Mouse (Mus musculus) telencephalon, adult 2 months (tissue): ENCODE data around the gene Olfr459.

Experiments used
- DNase-seq: peaks from one replicate; pipeline ENCODE4 v3.0.0-alpha.2; 2011; ENCODE audit warnings: low read depth, low spot score

The Olfr459 gene

DNA sequence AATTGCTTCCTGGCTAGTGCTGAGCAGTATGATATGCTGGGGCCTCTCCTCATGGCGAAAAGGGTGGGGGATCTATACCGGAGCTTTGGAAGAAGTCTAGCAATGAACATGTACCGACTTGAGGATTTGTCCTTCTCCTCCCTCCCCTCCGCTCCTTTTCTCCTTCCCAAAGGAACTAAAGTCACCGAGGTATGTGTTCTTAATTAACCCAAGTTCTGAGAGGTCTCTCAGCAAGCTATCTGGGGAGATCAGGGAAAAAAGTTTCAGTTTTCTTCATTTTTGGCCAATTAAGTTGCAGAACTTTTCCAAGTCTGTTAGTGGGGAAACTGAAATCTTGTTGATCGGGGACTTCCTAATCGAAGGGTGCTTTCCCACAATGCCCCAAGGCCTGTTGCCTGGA lies at the start of gene Olfr459:
Gene Olfr459, minus strand, starts transcription at position 101 of the 400 bp plus-strand sequence.
- DNase-seq = no peak

DNA sequence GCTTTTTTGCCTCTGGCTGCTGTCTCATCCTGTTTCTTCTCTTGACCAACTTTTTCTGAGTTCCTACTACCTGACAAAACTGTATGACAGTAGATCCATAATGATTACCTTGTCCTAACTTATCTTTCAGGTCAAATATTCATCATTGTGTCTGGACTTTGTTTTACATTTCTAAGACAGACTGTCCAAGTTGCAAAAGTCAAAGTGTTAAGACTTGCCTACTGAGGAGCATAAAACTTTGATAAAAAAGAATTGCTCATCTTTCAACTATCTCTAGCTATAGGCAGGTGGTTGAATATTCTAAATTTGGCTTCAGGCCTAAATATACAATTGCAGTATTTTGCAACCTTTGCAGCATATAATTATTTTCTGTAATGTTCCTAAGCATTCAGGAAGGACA lies 49.1 kb upstream of the Olfr459 start:
- no peak for DNase-seq

DNA sequence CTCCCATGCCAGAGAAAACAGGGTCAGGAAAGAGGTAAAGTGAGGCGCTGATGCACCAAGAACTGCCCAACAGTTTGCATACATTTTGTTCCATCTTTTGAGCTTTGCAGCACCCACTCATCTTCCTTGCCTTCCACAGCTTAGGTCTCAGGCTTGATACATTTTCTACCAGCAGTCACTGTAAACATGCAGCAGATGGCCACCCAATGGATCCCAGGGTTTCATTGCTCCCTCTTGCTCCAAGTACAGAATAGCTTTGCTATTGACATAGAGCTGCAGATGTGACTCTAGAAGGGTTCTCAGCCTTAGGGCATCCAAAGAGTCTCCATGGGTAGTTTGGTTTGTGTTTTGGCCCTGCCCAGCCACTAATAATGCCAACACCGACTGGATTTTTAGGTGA lies 11.7 kb upstream of the Olfr459 start:
- DNase-seq = no peak

DNA sequence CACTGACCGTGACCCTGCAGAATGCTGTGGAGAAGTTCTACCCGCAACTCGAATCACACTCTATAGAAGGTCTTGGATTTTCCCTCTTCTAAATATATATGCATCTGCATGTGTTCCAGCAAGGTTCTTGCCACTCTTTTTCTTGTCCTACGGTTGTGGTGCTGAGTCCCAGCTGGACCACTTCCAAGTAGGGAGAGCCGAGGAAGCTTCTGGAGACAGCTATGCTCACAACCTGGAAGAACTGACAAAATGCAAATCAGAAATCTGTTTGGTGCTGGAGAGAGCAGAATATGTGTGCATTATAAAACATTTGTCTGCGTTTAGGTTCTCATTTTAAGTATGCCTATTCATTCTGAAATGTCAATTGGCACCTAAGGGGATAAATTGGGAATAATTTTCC lies 744 bp upstream of the Olfr459 start:
- DNase-seq = peak; percentile 89

DNA sequence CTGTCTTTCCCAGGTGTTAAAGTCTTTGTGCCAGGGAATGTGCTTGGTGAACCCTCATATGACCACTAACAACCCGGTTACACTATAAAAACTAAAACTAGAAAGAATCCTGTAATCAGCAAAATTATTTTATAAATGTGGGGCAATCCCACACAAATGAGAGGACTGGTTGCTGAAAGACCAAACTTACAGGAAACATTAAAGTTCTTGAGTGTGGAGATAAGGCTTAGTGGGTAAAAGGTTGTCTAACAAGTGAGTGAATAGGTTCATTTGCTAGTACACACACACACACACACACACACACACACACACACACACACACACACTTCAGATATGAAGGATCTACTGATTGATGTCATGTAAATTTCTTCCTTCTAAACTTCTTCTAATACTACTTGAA lies 5.1 kb downstream of the Olfr459 start:
- no peak for DNase-seq

DNA sequence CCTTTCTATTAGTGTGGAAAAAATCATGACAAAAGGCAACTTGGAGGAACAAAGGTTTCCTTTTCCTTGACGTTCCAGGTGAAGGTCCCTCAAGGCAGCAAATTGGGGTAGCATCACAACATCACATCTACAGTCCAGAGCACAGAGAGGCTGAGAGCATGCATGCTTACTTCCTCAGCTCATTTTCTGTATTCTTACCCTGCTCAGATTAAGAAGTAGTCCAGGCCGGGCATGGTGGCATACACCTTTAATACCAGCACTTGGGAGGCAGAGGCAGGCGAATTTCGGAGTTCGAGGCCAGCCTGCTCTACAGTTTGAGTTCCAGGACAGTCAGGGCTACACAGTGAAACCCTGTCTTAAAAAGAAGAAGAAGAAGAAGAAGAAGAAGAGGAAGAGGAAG lies 10.7 kb downstream of the Olfr459 start:
- no peak for DNase-seq

DNA sequence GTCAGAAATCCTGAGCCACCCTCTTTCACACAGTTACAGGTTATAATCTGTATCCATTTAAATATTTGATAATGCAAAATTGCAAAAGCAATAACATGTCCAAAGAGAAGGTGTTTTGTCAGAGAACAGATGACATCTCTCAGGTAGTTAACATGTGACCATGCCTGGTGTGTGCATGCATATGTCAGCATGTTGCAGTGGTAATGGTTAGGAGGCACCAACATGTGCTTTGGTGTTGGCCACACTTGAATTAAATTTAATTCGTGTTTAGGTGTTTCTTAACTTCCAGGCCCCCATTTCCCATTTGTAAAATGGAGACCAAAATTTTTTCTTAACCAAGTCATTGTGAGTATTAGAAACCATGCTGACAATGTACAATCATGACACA lies 12.6 kb downstream of the Olfr459 start:
- DNase-seq = no peak

DNA sequence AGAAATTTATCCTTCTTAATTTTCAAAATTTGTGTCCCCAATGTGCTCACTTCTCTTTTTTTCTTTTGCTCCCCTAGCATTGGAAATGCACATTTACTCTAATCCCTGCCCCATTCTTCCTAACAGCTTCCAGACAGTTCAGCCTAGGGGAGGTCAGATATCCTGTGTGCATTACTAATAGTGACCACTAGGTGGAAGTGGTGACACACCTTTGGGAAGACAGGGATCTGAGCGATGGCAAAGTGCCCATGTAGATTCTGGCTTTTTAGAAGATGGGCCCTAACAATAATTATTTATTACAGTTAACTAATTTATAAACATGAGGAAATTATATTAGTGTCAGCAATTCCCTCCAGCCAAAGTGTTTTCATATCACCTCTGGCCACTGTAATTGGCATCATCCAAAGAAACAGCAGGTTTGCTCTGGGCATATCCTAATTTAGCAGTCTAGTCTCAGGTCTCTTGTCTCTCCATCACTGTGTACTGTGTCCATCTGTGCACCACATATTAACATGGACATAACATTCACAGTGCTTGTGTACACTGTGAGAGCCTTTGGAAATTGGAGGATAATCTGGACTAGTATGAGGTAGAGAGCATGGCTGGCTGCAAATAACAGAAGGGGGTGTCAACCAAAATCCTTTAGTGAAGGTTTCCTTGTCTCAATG lies 13.1 kb downstream of the Olfr459 start:
- DNase-seq = peak; percentile 52

DNA sequence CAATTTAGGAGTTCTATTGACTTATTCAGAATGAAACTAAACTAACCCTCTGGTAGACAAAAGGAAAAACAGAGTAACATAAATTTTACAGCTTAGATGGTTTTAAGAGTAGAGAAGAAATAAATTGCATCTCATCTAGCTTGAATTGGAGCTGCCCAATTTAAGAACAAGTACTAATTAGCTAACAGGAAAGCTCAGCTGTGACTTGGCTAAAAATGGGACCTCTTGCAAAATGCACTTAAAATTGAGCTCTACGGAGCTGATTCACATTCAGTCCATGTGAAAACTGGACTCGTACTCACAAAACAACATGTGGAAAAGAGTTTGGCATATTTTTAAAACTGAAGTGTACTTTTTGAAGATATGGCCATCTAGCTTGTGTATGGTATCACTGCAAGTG lies 15.4 kb downstream of the Olfr459 start:
- peak; percentile 53 for DNase-seq

DNA sequence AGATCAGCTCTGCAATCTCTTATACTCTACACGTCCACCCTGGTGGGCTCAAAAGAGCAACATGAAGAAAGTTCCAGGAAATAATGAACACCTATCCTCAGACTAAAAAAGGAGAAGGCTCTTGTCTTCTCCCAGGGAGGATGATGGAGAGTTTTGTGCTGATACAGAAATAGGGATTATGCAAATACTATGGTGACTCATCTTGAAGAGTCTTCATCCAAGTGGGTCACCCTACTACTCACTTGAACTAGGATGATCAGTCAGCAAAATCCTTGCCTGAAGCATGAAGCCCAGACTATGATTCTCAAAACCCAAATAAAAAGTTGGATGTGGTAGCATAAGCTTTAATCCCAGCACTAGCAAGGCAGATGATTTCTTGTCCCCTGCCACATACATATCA lies 16.6 kb downstream of the Olfr459 start:
- DNase-seq = no peak

DNA sequence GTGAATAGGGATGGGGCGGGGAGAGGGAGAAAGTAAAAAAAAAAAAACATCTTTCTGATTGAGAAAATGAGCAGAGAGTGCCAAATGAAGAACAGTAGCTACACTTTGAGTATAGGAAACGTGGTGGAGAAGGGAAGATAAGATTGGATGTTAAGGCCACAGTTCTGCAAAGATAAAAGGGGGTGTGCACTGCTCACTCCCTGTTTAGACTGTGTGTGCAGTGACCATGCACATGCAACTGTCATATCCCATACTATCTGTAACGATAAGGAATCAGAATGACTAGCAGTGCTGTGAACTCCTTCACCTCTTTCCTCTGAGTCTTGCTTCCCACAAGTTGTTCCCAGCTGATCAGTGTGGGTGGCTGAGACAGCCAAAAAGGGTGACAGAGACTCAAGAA lies 17.8 kb downstream of the Olfr459 start:
- DNase-seq = no peak

DNA sequence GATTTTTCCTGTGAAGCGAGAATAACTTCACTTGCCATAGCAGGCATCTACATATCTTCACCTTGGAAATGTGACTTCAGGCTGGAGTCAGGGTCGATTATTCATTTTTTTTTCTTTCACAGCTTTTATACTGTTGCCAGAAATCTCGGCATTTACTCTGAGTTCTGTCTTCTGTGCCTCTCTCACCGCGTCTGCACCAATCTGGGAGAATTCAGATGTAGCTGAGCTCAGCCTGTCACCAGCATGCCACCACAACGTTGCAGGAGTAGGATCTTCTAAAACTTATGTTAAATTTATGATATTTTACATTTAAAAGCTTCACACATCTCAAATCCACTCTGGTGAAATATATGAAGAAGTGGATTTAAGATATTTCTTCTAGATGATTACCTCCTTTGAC lies 20.4 kb downstream of the Olfr459 start:
- no peak for DNase-seq

DNA sequence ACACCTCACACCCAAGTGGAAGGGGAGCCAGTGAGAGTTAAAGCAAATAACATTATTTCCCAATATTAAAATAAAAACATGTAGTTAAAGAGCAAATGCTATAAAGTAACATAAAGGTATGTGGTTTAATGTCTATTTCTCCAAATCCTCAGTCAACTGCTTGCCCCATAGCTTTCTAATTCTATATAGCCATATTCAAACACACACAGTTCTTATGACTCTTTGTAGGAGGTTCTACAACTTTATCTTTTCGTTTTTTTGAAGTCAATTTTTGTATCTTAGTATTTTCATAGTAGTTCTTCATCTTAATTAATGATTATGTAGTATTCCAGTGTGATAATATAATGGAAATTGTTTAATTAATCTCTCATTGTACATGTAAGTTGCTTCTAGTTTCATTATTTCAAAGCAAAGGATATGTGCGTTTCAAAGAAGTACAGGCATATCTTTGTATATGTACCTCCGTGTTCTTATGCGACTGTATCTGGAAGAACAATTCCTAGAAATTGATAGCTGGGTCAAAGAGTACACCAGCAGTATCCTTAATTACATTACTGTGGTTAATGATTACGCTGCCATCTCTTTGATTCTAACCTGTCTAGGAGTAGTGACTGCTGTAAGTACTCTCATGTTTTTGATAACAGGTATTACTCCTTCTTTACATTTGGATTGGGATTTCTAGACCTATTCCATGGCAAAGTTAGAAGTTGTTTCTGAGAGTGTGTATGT lies 30.1 kb downstream of the Olfr459 start:
- DNase-seq = no peak

DNA sequence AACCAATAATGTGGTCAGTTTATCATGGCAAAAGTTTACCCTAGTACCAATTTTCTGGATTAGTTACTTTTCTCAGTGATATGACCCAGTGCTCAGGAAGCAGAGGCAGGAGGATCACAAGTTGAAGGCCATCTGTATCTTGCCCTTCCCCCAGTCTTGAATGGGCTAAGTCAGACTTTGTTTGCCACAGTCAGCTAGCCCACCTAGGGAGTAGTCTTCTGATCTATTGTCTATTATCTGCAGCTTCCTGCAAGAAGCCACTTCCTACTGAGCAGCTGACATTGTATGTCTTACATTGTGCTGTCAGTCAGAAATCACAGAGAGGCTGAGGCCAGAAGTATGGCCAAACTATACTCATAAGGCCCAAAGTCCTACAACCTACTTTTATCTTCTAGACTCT lies 33.9 kb downstream of the Olfr459 start:
- DNase-seq = no peak

DNA sequence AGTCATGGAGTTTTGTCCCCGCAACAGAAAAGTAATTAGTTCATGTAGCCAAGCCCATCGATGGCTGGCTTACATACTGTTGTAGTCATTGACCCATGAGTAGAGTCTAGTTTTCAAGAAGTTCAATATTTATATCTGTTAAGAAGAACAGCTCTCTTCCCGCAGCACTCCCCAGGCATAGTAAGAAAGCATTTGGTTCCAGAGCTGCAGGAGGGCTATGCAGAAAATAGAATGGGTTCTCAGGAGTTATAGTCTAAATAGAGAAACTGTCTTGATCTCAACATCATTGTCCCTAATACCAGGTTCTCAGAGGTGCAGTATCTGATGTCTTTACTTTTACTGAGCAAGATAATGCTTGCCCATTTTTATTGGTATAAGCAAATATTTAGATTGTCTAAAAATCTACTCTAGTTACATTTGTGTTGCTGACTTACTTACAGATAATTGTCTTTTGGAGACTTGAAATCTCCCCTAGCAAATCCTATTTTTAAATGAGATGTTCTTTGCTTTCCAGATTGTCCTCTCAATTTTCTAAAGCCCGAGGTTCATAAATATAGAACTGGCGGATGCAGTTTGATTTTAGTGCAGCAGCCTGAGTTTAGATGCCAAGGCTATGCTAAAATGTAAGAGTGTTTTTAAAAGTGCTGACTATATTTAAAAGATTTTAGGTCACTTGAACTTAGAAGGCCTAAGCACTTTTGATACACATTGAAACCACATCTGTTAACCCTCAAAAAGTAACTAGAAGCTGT lies 40.1 kb downstream of the Olfr459 start:
- DNase-seq = peak; percentile 60

DNA sequence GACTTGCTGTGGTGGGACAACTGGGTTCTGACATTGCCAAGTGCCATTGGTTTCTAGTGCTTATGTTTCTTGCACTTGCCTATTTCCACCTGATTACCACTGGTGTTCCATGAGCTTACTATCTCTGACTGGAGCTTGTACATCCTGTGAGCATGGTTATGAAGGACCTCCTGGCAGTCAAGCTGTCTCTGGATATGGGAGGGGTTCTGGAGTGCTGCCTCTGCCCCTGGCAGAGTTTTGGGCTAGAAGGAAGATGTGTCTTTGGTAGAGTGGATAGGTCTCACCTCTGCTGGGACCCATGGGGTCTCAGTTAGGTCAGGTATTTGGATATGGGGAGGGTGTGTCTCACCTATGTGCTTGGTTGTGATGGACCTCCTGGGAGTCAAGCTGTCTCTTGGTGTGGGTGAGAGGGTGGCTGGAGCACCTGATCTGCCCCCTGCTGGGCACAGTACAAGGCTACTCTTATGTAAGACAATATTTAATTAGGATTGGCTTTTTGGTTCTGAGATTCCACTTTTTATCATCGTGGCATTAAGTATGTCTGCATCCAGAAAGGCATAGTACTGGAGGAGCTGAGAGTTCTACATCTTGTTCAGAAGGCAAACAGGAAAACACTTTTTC lies 46.9 kb downstream of the Olfr459 start:
- DNase-seq = no peak

DNA sequence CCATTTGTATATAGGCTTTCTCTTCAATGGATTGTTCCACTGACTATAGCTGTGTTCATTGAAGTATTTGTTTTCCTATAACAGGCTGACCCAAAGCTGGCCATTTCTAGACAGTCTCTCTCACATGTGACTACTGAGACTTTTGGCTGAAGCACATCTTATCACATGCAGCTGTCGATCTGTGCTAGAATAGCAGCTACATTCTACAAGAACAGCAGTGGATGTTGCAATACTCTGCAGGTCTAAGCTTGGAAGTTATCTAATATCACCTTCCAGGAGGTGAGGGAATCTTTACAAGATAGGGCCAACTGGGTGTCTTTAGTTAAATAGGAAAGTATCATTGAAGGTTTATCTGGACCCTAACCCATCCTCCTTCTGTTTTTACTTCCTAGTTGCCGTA lies 53.5 kb downstream of the Olfr459 start:
- no peak for DNase-seq
